Mouse (Mus musculus): ENCODE measurements around the gene Tnfaip6. TPM values are rescaled to one million over a fixed set of nuclear protein-coding genes. Genes with fewer than 3 reads are reported as not detected.
A peak's percentile ranks its signal among the peaks of the same experiment; 100 is the strongest.

Tnfaip6 gene
- polyA plus RNA-seq, 1 experiment = 0.28 TPM

- 74% methylated on average over 11 of the region's 11 CpGs for WGBS
- no peaks in the 10 kb centered on the region for H3K36me3 ChIP-seq (ENCODE audit: control insufficient read depth, insufficient read depth, low read length)
- H3K4me3 ChIP-seq (ENCODE audit: insufficient read depth, low read depth, low read length) = no peak overlapping the region
- H3K27me3 ChIP-seq (replicated peaks; ENCODE audit: control insufficient read depth, insufficient read depth, low read length) = no peaks in the 10 kb centered on the region
- TF ChIP-seq CTCF (conservative IDR thresholded peaks at IDR 0.05; ENCODE audit: insufficient read depth, insufficient read length, low read depth, low read length) = no peak
- no peak for TF ChIP-seq POLR2A (IDR thresholded peaks at IDR 0.05; ENCODE audit: low read depth, low read length)
- no peak overlapping the region for H3K27ac ChIP-seq (ENCODE audit: insufficient read depth, low read depth, low read length)
- no peaks in the 10 kb centered on the region for H3K4me1 ChIP-seq (ENCODE audit: control insufficient read depth, insufficient read depth, low read length)
- peak; percentile 65 for DNase-seq
Measured at GRCm38 (mm10) chr2:52050823-52051222, 13.0 kb downstream of the Tnfaip6 start.

- TF ChIP-seq CTCF (conservative IDR thresholded peaks at IDR 0.05; ENCODE audit: insufficient read depth, insufficient read length, low read depth, low read length) (no peak), POLR2A (IDR thresholded peaks at IDR 0.05; ENCODE audit: low read depth, low read length) (no peak)
- no peaks in the 10 kb centered on the region for H3K36me3 ChIP-seq (ENCODE audit: control insufficient read depth, insufficient read depth, low read length)
- 67% methylated on average over 4 of the region's 4 CpGs for WGBS
- no peaks in the 10 kb centered on the region for H3K27me3 ChIP-seq (replicated peaks; ENCODE audit: control insufficient read depth, insufficient read depth, low read length)
- H3K27ac ChIP-seq (ENCODE audit: insufficient read depth, low read depth, low read length) = no peak overlapping the region
- H3K4me3 ChIP-seq (ENCODE audit: insufficient read depth, low read depth, low read length) = no peak overlapping the region
- H3K4me1 ChIP-seq (ENCODE audit: control insufficient read depth, insufficient read depth, low read length) = no peaks in the 10 kb centered on the region
- no peak for DNase-seq
Measured at GRCm38 (mm10) chr2:52052335-52052734, 14.5 kb downstream of the Tnfaip6 start.

GRCm38 (mm10) chr2:52053502-52053901 is 15.7 kb downstream of the Tnfaip6 start:
- Histone ChIP-seq H3K27me3 (replicated peaks; ENCODE audit: control insufficient read depth, insufficient read depth, low read length) (no peaks in the 10 kb centered on the region), H3K4me1 (ENCODE audit: control insufficient read depth, insufficient read depth, low read length) (no peaks in the 10 kb centered on the region), H3K36me3 (ENCODE audit: control insufficient read depth, insufficient read depth, low read length) (no peaks in the 10 kb centered on the region), H3K4me3 (ENCODE audit: insufficient read depth, low read depth, low read length) (no peak overlapping the region), H3K27ac (ENCODE audit: insufficient read depth, low read depth, low read length) (no peak overlapping the region)
- TF ChIP-seq CTCF (conservative IDR thresholded peaks at IDR 0.05; ENCODE audit: insufficient read depth, insufficient read length, low read depth, low read length) (no peak), POLR2A (IDR thresholded peaks at IDR 0.05; ENCODE audit: low read depth, low read length) (no peak)
- WGBS = 47% methylated on average over 5 of the region's 5 CpGs
- DNase-seq = no peak

GRCm38 (mm10) chr2:52055616-52056015 is 17.8 kb downstream of the Tnfaip6 start:
- H3K4me1 ChIP-seq (ENCODE audit: control insufficient read depth, insufficient read depth, low read length) = no peaks in the 10 kb centered on the region
- no peak for TF ChIP-seq CTCF (conservative IDR thresholded peaks at IDR 0.05; ENCODE audit: insufficient read depth, insufficient read length, low read depth, low read length)
- no peak for TF ChIP-seq POLR2A (IDR thresholded peaks at IDR 0.05; ENCODE audit: low read depth, low read length)
- H3K27me3 ChIP-seq (replicated peaks; ENCODE audit: control insufficient read depth, insufficient read depth, low read length) = no peaks in the 10 kb centered on the region
- 35% methylated on average over 4 of the region's 4 CpGs for WGBS
- H3K27ac ChIP-seq (ENCODE audit: insufficient read depth, low read depth, low read length) = no peak overlapping the region
- no peaks in the 10 kb centered on the region for H3K36me3 ChIP-seq (ENCODE audit: control insufficient read depth, insufficient read depth, low read length)
- no peak for DNase-seq
- H3K4me3 ChIP-seq (ENCODE audit: insufficient read depth, low read depth, low read length) = no peak overlapping the region

- DNase-seq = no peak
- Histone ChIP-seq H3K27ac (ENCODE audit: insufficient read depth, low read depth, low read length) (no peak overlapping the region), H3K4me3 (ENCODE audit: insufficient read depth, low read depth, low read length) (no peak overlapping the region), H3K4me1 (ENCODE audit: control insufficient read depth, insufficient read depth, low read length) (no peaks in the 10 kb centered on the region), H3K27me3 (replicated peaks; ENCODE audit: control insufficient read depth, insufficient read depth, low read length) (no peaks in the 10 kb centered on the region), H3K36me3 (ENCODE audit: control insufficient read depth, insufficient read depth, low read length) (no peaks in the 10 kb centered on the region)
- TF ChIP-seq POLR2A (IDR thresholded peaks at IDR 0.05; ENCODE audit: low read depth, low read length) (no peak), CTCF (conservative IDR thresholded peaks at IDR 0.05; ENCODE audit: insufficient read depth, insufficient read length, low read depth, low read length) (no peak)
- WGBS = 88% methylated on average over 1 of the region's 1 CpGs
Measured at GRCm38 (mm10) chr2:52057099-52057498, 19.3 kb downstream of the Tnfaip6 start.

- Histone ChIP-seq H3K36me3 (ENCODE audit: control insufficient read depth, insufficient read depth, low read length) (no peaks in the 10 kb centered on the region), H3K4me3 (ENCODE audit: insufficient read depth, low read depth, low read length) (no peak overlapping the region), H3K4me1 (ENCODE audit: control insufficient read depth, insufficient read depth, low read length) (no peaks in the 10 kb centered on the region), H3K27me3 (replicated peaks; ENCODE audit: control insufficient read depth, insufficient read depth, low read length) (no peaks in the 10 kb centered on the region), H3K27ac (ENCODE audit: insufficient read depth, low read depth, low read length) (no peak overlapping the region)
- no peak for DNase-seq
- TF ChIP-seq CTCF (conservative IDR thresholded peaks at IDR 0.05; ENCODE audit: insufficient read depth, insufficient read length, low read depth, low read length) = no peak
- no peak for TF ChIP-seq POLR2A (IDR thresholded peaks at IDR 0.05; ENCODE audit: low read depth, low read length)
Measured at GRCm38 (mm10) chr2:52057681-52058080, 19.9 kb downstream of the Tnfaip6 start.

- no peak for DNase-seq
- H3K4me1 ChIP-seq (ENCODE audit: control insufficient read depth, insufficient read depth, low read length) = no peaks in the 10 kb centered on the region; the same call in 1 of the 2 replicates
- TF ChIP-seq POLR2A (IDR thresholded peaks at IDR 0.05; ENCODE audit: low read depth, low read length) (no peak), CTCF (conservative IDR thresholded peaks at IDR 0.05; ENCODE audit: insufficient read depth, insufficient read length, low read depth, low read length) (no peak)
- no peak overlapping the region for H3K4me3 ChIP-seq (ENCODE audit: insufficient read depth, low read depth, low read length)
- no peaks in the 10 kb centered on the region for H3K36me3 ChIP-seq (ENCODE audit: control insufficient read depth, insufficient read depth, low read length)
- H3K27me3 ChIP-seq (replicated peaks; ENCODE audit: control insufficient read depth, insufficient read depth, low read length) = no peaks in the 10 kb centered on the region
- 67% methylated on average over 1 of the region's 1 CpGs for WGBS
- H3K27ac ChIP-seq (ENCODE audit: insufficient read depth, low read depth, low read length) = no peak overlapping the region
Measured at GRCm38 (mm10) chr2:52068641-52069040, 30.8 kb downstream of the Tnfaip6 start.

- no peak overlapping the region for H3K27ac ChIP-seq (ENCODE audit: insufficient read depth, low read depth, low read length)
- no peak overlapping the region for H3K4me3 ChIP-seq (ENCODE audit: insufficient read depth, low read depth, low read length)
- H3K4me1 ChIP-seq (ENCODE audit: control insufficient read depth, insufficient read depth, low read length) = no peaks in the 10 kb centered on the region; the same call in 1 of the 2 replicates
- 92% methylated on average over 5 of the region's 5 CpGs for WGBS
- H3K27me3 ChIP-seq (replicated peaks; ENCODE audit: control insufficient read depth, insufficient read depth, low read length) = no peaks in the 10 kb centered on the region
- no peak for TF ChIP-seq CTCF (conservative IDR thresholded peaks at IDR 0.05; ENCODE audit: insufficient read depth, insufficient read length, low read depth, low read length)
- TF ChIP-seq POLR2A (IDR thresholded peaks at IDR 0.05; ENCODE audit: low read depth, low read length) = no peak
- H3K36me3 ChIP-seq (ENCODE audit: control insufficient read depth, insufficient read depth, low read length) = no peaks in the 10 kb centered on the region
- DNase-seq = no peak
Measured at GRCm38 (mm10) chr2:52070816-52071215, 33.0 kb downstream of the Tnfaip6 start.
